Mouse (Mus musculus) lung, adult 2 months (tissue): ENCODE measurements around the gene Zfp646.

Source experiments
- CTCF ChIP-seq: fragments of 200-500 bp; IDR thresholded peaks from 2 replicates; pipeline ENCODE4 v1.5.1; 2011; ENCODE audit warnings: mild to moderate bottlenecking, low read length, control low read depth; ENCODE audit not compliant: insufficient read depth
- POLR2A ChIP-seq: fragments of 200-500 bp; IDR thresholded peaks from 2 replicates; pipeline ENCODE4 v1.6.1; 2011; ENCODE audit warnings: low read depth, mild to moderate bottlenecking, control low read depth, low read length, borderline replicate concordance; ENCODE audit errors: extremely low read depth

- no peak for TF ChIP-seq CTCF
- TF ChIP-seq POLR2A = no peak
Observed at GRCm38 (mm10) chr7:127897542-127897941, 21.5 kb downstream of the Zfp646 start.
